Mouse (Mus musculus): Measurements from ENCODE around the gene Mafk. TPM values are rescaled to one million over a fixed set of nuclear protein-coding genes. Genes with fewer than 3 reads are reported as not detected.

Mafk gene
- polyA plus RNA-seq, 1 experiment from 2014 or later: 19.4 TPM

- no peak overlapping the region for H3K4me3 ChIP-seq (ENCODE audit: low read depth, low read length)
- no peak for ATAC-seq (ENCODE audit: low FRiP score, low TSS enrichment)
- H3K4me1 ChIP-seq (replicated peaks; ENCODE audit: control insufficient read depth, insufficient read depth): no peaks in the 10 kb centered on the region
- H3K4me2 ChIP-seq (replicated peaks; ENCODE audit: low read depth): no peak overlapping the region
- TF ChIP-seq CTCF (IDR thresholded peaks at IDR 0.05; ENCODE audit: low read depth) (peak; percentile 84), EP300 (optimal IDR thresholded peaks at IDR 0.05) (no peak)
- WGBS: 24% methylated on average over 12 of the region's 12 CpGs
- DNase-seq (ENCODE audit: low spot score): peak; percentile 70
- no peak overlapping the region for H3K9ac ChIP-seq (ENCODE audit: low read length)
- H3K27me3 ChIP-seq (ENCODE audit: control insufficient read depth, insufficient read depth, low read length): no peaks in the 10 kb centered on the region
- no peak overlapping the region for H3K27ac ChIP-seq (replicated peaks)
- no peaks in the 10 kb centered on the region for H3K9me3 ChIP-seq (ENCODE audit: control insufficient read depth, low read length)
- H3K36me3 ChIP-seq (ENCODE audit: control insufficient read depth, insufficient read depth, low read length): peaks cover 34% of the 10 kb centered on the region
These were observed 36.6 kb upstream of the Mafk start for GRCm38 (mm10) chr5:139754753-139755152.

- Histone ChIP-seq H3K4me3 (ENCODE audit: low read depth, low read length) (no peak overlapping the region), H3K27ac (replicated peaks) (no peak overlapping the region), H3K36me3 (ENCODE audit: control insufficient read depth, insufficient read depth, low read length) (peaks cover 39% of the 10 kb centered on the region), H3K9ac (ENCODE audit: low read length) (no peak overlapping the region), H3K4me1 (replicated peaks; ENCODE audit: control insufficient read depth, insufficient read depth) (no peaks in the 10 kb centered on the region), H3K9me3 (ENCODE audit: control insufficient read depth, low read length) (no peaks in the 10 kb centered on the region), H3K27me3 (ENCODE audit: control insufficient read depth, insufficient read depth, low read length) (no peaks in the 10 kb centered on the region), H3K4me2 (replicated peaks; ENCODE audit: low read depth) (no peak overlapping the region)
- ATAC-seq (ENCODE audit: low FRiP score, low TSS enrichment) (no peak), DNase-seq (ENCODE audit: low spot score) (no peak)
- 85% methylated on average over 12 of the region's 12 CpGs for WGBS
- no peak for TF ChIP-seq EP300 (optimal IDR thresholded peaks at IDR 0.05)
- no peak for TF ChIP-seq CTCF (IDR thresholded peaks at IDR 0.05; ENCODE audit: low read depth)
These were observed 35.2 kb upstream of the Mafk start for GRCm38 (mm10) chr5:139756135-139756534.

GRCm38 (mm10) chr5:139756586-139756985 is 34.7 kb upstream of the Mafk start:
- H3K9me3 ChIP-seq (ENCODE audit: control insufficient read depth, low read length): no peaks in the 10 kb centered on the region
- peaks cover 36% of the 10 kb centered on the region for H3K36me3 ChIP-seq (ENCODE audit: control insufficient read depth, insufficient read depth, low read length)
- no peak for TF ChIP-seq CTCF (IDR thresholded peaks at IDR 0.05; ENCODE audit: low read depth)
- TF ChIP-seq EP300 (optimal IDR thresholded peaks at IDR 0.05): no peak
- ATAC-seq (ENCODE audit: low FRiP score, low TSS enrichment) (no peak), DNase-seq (ENCODE audit: low spot score) (no peak)
- WGBS: 88% methylated on average over 2 of the region's 2 CpGs
- H3K27me3 ChIP-seq (ENCODE audit: control insufficient read depth, insufficient read depth, low read length): no peaks in the 10 kb centered on the region
- H3K4me3 ChIP-seq (ENCODE audit: low read depth, low read length): no peak overlapping the region
- no peak overlapping the region for H3K4me2 ChIP-seq (replicated peaks; ENCODE audit: low read depth)
- no peak overlapping the region for H3K27ac ChIP-seq (replicated peaks)
- no peak overlapping the region for H3K9ac ChIP-seq (ENCODE audit: low read length)
- no peaks in the 10 kb centered on the region for H3K4me1 ChIP-seq (replicated peaks; ENCODE audit: control insufficient read depth, insufficient read depth)

- Histone ChIP-seq H3K9ac (ENCODE audit: low read length) (no peak overlapping the region), H3K9me3 (ENCODE audit: control insufficient read depth, low read length) (no peaks in the 10 kb centered on the region), H3K27me3 (ENCODE audit: control insufficient read depth, insufficient read depth, low read length) (no peaks in the 10 kb centered on the region), H3K4me1 (replicated peaks; ENCODE audit: control insufficient read depth, insufficient read depth) (no peaks in the 10 kb centered on the region), H3K4me2 (replicated peaks; ENCODE audit: low read depth) (no peak overlapping the region), H3K4me3 (ENCODE audit: low read depth, low read length) (no peak overlapping the region), H3K36me3 (ENCODE audit: control insufficient read depth, insufficient read depth, low read length) (peaks cover 45% of the 10 kb centered on the region), H3K27ac (replicated peaks) (no peak overlapping the region)
- DNase-seq (ENCODE audit: low spot score): no peak
- 83% methylated on average over 16 of the region's 16 CpGs for WGBS
- ATAC-seq (ENCODE audit: low FRiP score, low TSS enrichment): no peak
- TF ChIP-seq CTCF (IDR thresholded peaks at IDR 0.05; ENCODE audit: low read depth): no peak
- TF ChIP-seq EP300 (optimal IDR thresholded peaks at IDR 0.05): no peak
These were observed 33.2 kb upstream of the Mafk start for GRCm38 (mm10) chr5:139758096-139758495.

- Histone ChIP-seq H3K27ac (replicated peaks) (no peak overlapping the region), H3K4me2 (replicated peaks; ENCODE audit: low read depth) (no peak overlapping the region), H3K36me3 (ENCODE audit: control insufficient read depth, insufficient read depth, low read length) (peaks cover 33% of the 10 kb centered on the region), H3K4me3 (ENCODE audit: low read depth, low read length) (no peak overlapping the region), H3K9ac (ENCODE audit: low read length) (no peak overlapping the region), H3K4me1 (replicated peaks; ENCODE audit: control insufficient read depth, insufficient read depth) (no peaks in the 10 kb centered on the region), H3K27me3 (ENCODE audit: control insufficient read depth, insufficient read depth, low read length) (no peaks in the 10 kb centered on the region), H3K9me3 (ENCODE audit: control insufficient read depth, low read length) (no peaks in the 10 kb centered on the region)
- ATAC-seq (ENCODE audit: low FRiP score, low TSS enrichment): 0 out of 2 replicates have a peak, but pooled peaks have one; percentile 7
- TF ChIP-seq EP300 (optimal IDR thresholded peaks at IDR 0.05): no peak
- peak; percentile 69 for TF ChIP-seq CTCF (IDR thresholded peaks at IDR 0.05; ENCODE audit: low read depth)
- DNase-seq (ENCODE audit: low spot score): peak; percentile 47
- WGBS: 70% methylated on average over 11 of the region's 11 CpGs
These were observed 27.0 kb upstream of the Mafk start for GRCm38 (mm10) chr5:139764296-139764695.

GRCm38 (mm10) chr5:139768216-139768615 is 23.1 kb upstream of the Mafk start:
- WGBS: 85% methylated on average over 8 of the region's 8 CpGs
- no peak for TF ChIP-seq CTCF (IDR thresholded peaks at IDR 0.05; ENCODE audit: low read depth)
- no peak for TF ChIP-seq EP300 (optimal IDR thresholded peaks at IDR 0.05)
- Histone ChIP-seq H3K9me3 (ENCODE audit: control insufficient read depth, low read length) (no peaks in the 10 kb centered on the region), H3K36me3 (ENCODE audit: control insufficient read depth, insufficient read depth, low read length) (peaks cover 25% of the 10 kb centered on the region), H3K4me1 (replicated peaks; ENCODE audit: control insufficient read depth, insufficient read depth) (no peaks in the 10 kb centered on the region), H3K4me2 (replicated peaks; ENCODE audit: low read depth) (no peak overlapping the region), H3K4me3 (ENCODE audit: low read depth, low read length) (no peak overlapping the region), H3K27ac (replicated peaks) (no peak overlapping the region), H3K27me3 (ENCODE audit: control insufficient read depth, insufficient read depth, low read length) (no peaks in the 10 kb centered on the region), H3K9ac (ENCODE audit: low read length) (no peak overlapping the region)
- ATAC-seq (ENCODE audit: low FRiP score, low TSS enrichment): no peak
- DNase-seq (ENCODE audit: low spot score): no peak

Data from stomach, postnatal 0 days (tissue).